Mouse (Mus musculus): ENCODE data around the gene Fbxl13. TPM values are rescaled to one million over a fixed set of nuclear protein-coding genes. Genes with fewer than 3 reads are reported as not detected.

Fbxl13 gene
- polyA plus RNA-seq, 1 experiment = not detected

DNA sequence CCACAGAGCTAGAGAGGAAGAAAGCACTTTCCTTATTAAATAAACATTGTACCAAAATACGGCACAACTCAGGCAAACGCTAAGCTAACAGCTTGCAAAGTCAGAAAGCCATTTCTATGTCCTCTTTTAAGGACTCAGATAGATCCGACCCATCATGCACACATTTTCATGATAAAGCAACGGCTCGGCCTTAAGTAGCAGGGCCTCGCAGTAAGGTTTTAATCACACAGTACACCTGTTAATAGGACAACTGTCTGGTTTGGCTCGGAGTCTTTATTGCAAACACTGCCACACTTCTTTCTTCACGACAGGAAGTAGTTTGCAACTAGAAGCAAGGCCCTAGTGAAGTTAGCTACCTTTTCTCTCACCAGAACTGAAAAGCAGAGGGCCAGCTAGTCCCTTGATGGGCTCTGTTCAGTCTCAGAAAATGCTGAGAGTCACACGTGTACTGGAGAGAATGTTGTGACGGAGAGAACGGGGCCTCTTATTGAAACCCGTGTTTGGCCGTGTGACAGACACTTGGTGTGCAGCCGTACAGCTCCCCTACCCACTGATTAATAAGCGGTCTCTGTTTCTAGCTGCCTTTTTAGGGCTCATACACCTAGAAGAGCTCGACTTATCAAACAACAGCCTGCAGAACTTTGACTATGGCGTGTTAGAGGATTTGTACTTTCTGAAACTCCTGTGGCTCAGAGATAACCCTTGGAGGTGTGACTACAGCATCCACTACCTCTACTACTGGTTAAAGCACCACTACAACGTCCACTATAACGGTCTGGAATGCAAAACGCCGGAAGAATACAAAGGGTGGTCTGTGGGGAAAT, 70.8 kb downstream of the Fbxl13 start:
- Histone ChIP-seq H3K9me3 (replicated peaks; ENCODE audit: control insufficient read depth, insufficient read depth, low read length, poor library complexity, severe bottlenecking) (no peaks in the 10 kb centered on the region), H3K27ac (ENCODE audit: insufficient read depth, low read length) (no peak overlapping the region), H3K36me3 (ENCODE audit: control insufficient read depth, insufficient read depth, low read length, poor library complexity, severe bottlenecking) (no peaks in the 10 kb centered on the region), H3K4me3 (ENCODE audit: low read depth, low read length) (no peak overlapping the region), H3K9ac (ENCODE audit: low read depth, poor library complexity, severe bottlenecking) (no peak overlapping the region), H3K27me3 (ENCODE audit: control insufficient read depth, insufficient read depth, low read length, poor library complexity, severe bottlenecking) (no peaks in the 10 kb centered on the region), H3K4me1 (ENCODE audit: control insufficient read depth, insufficient read depth, low read length) (no peaks in the 10 kb centered on the region)
- no peak for TF ChIP-seq CTCF (IDR thresholded peaks at IDR 0.05; ENCODE audit: low read depth, low read length)
- TF ChIP-seq EP300 (IDR thresholded peaks at IDR 0.05; ENCODE audit: insufficient read depth, low read depth, low read length) = no peak
- TF ChIP-seq POLR2A (IDR thresholded peaks at IDR 0.05; ENCODE audit: insufficient read depth, low read length) = no peak

DNA sequence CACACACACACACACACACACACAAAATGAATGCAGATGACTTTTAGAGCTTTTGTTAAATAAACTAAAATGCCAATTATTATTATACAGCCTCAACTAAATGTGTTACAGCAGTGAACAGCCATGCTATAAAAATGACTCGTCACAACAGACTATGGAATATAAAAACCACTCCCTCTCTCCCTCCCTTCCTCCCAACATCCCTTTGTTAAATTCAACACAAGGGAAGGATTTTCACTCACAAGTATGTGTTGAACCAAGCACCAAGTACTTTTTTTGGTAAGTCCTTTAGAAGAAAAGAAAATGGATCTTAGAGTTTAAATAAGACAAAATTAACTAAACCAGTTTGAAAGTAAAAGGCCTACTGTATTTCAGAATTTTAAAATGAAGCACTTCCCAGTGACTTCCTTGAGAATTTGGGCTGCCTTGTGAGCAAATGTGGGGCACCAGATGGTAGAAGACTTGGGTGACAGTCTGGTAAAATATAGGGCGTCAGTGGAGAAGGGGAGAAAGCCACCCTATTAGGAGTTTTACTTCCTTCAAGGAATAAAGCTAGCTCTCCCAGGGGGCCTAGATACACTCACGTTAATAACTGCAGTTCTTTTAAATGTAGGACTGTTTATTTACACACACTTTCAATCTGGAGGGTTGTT, 72.5 kb downstream of the Fbxl13 start:
- TF ChIP-seq EP300 (IDR thresholded peaks at IDR 0.05; ENCODE audit: insufficient read depth, low read depth, low read length) (no peak), CTCF (IDR thresholded peaks at IDR 0.05; ENCODE audit: low read depth, low read length) (no peak), POLR2A (IDR thresholded peaks at IDR 0.05; ENCODE audit: insufficient read depth, low read length) (no peak)
- Histone ChIP-seq H3K4me3 (ENCODE audit: low read depth, low read length) (no peak overlapping the region), H3K9me3 (replicated peaks; ENCODE audit: control insufficient read depth, insufficient read depth, low read length, poor library complexity, severe bottlenecking) (no peaks in the 10 kb centered on the region), H3K9ac (ENCODE audit: low read depth, poor library complexity, severe bottlenecking) (no peak overlapping the region), H3K27ac (ENCODE audit: insufficient read depth, low read length) (no peak overlapping the region), H3K4me1 (ENCODE audit: control insufficient read depth, insufficient read depth, low read length) (no peaks in the 10 kb centered on the region), H3K27me3 (ENCODE audit: control insufficient read depth, insufficient read depth, low read length, poor library complexity, severe bottlenecking) (no peaks in the 10 kb centered on the region), H3K36me3 (ENCODE audit: control insufficient read depth, insufficient read depth, low read length, poor library complexity, severe bottlenecking) (no peaks in the 10 kb centered on the region)

DNA sequence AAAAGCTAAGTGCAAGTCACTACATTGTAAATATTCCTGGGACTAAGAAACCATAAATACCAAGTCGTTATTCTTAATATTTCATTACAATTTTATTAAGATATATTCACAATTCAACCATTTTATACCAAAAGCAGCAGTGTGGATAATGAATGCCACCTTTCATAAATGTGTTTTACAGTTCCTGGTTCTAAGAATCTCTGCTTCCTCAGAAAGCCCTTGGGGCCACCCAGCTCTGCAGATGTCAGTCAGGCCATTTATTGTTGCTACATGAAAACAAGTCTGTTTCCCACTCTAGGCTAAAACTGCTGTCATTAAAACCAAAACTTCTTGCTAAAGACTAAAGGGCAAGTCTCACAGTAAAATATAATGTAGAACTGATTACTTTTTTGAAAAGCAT, 77.7 kb downstream of the Fbxl13 start:
- H3K27me3 ChIP-seq (ENCODE audit: control insufficient read depth, insufficient read depth, low read length, poor library complexity, severe bottlenecking) = no peaks in the 10 kb centered on the region
- H3K4me3 ChIP-seq (ENCODE audit: low read depth, low read length) = no peak overlapping the region
- H3K36me3 ChIP-seq (ENCODE audit: control insufficient read depth, insufficient read depth, low read length, poor library complexity, severe bottlenecking) = no peaks in the 10 kb centered on the region
- H3K9me3 ChIP-seq (replicated peaks; ENCODE audit: control insufficient read depth, insufficient read depth, low read length, poor library complexity, severe bottlenecking) = no peaks in the 10 kb centered on the region
- H3K27ac ChIP-seq (ENCODE audit: insufficient read depth, low read length) = no peak overlapping the region
- no peak overlapping the region for H3K9ac ChIP-seq (ENCODE audit: low read depth, poor library complexity, severe bottlenecking)
- no peaks in the 10 kb centered on the region for H3K4me1 ChIP-seq (ENCODE audit: control insufficient read depth, insufficient read depth, low read length)
- TF ChIP-seq CTCF (IDR thresholded peaks at IDR 0.05; ENCODE audit: low read depth, low read length) = no peak
- TF ChIP-seq POLR2A (IDR thresholded peaks at IDR 0.05; ENCODE audit: insufficient read depth, low read length) = no peak
- TF ChIP-seq EP300 (IDR thresholded peaks at IDR 0.05; ENCODE audit: insufficient read depth, low read depth, low read length) = no peak

DNA sequence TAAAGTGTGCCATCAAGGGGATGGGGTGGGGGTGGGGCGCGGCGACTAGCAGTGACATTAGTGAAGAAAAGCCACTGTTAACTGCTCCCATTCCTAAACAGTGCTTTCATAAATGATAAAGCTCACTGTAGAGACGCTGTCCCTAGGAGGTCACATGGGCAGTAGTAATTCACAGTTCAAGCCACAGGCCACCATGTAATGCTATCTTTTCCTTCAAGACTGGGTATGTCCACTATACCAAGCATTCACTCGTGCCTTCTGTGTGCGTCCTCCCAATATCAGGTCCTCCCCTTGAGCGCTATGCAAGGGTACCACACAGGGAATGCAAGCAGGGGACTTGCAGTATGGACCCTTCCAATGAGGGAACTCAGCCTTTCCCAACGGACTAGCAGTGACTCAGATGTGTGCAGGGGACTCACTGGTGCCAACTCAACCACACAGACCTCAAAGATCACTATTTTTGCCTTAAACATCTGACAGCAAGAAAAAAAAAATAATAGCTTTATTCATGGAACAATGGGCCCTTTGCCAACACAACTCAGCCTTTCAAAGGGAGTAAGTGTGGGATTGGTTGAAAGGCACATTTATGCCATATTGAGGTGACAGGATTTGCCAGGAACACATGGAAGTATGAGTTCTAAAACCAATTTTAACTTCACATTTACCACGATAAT, 79.9 kb downstream of the Fbxl13 start:
- no peak overlapping the region for H3K27ac ChIP-seq (ENCODE audit: insufficient read depth, low read length)
- no peak overlapping the region for H3K4me3 ChIP-seq (ENCODE audit: low read depth, low read length)
- TF ChIP-seq EP300 (IDR thresholded peaks at IDR 0.05; ENCODE audit: insufficient read depth, low read depth, low read length) = no peak
- TF ChIP-seq CTCF (IDR thresholded peaks at IDR 0.05; ENCODE audit: low read depth, low read length) = no peak
- TF ChIP-seq POLR2A (IDR thresholded peaks at IDR 0.05; ENCODE audit: insufficient read depth, low read length) = no peak
- H3K27me3 ChIP-seq (ENCODE audit: control insufficient read depth, insufficient read depth, low read length, poor library complexity, severe bottlenecking) = no peaks in the 10 kb centered on the region
- no peak overlapping the region for H3K9ac ChIP-seq (ENCODE audit: low read depth, poor library complexity, severe bottlenecking)
- no peaks in the 10 kb centered on the region for H3K4me1 ChIP-seq (ENCODE audit: control insufficient read depth, insufficient read depth, low read length)
- H3K36me3 ChIP-seq (ENCODE audit: control insufficient read depth, insufficient read depth, low read length, poor library complexity, severe bottlenecking) = no peaks in the 10 kb centered on the region
- no peaks in the 10 kb centered on the region for H3K9me3 ChIP-seq (replicated peaks; ENCODE audit: control insufficient read depth, insufficient read depth, low read length, poor library complexity, severe bottlenecking)

DNA sequence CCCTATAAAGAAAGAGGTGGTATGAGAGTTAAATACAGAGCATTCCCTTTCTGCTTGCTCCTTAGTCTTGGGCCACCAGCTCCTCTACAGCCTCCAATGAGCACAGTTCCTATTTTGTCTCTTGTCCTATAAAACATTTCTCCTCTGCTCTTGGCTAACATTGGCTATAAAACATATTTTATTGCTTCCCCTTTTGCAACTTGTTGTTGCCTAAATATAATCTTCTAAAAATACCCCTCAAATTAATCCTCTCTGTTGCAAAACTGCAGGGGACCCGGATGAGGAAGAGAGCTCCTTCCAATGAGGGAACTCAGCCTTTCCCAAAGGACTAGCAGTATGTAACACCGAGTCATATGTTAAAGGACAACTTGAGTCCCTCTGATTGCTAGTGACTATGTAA, 81.5 kb downstream of the Fbxl13 start:
- no peak for TF ChIP-seq EP300 (IDR thresholded peaks at IDR 0.05; ENCODE audit: insufficient read depth, low read depth, low read length)
- TF ChIP-seq POLR2A (IDR thresholded peaks at IDR 0.05; ENCODE audit: insufficient read depth, low read length) = no peak
- no peak for TF ChIP-seq CTCF (IDR thresholded peaks at IDR 0.05; ENCODE audit: low read depth, low read length)
- no peaks in the 10 kb centered on the region for H3K9me3 ChIP-seq (replicated peaks; ENCODE audit: control insufficient read depth, insufficient read depth, low read length, poor library complexity, severe bottlenecking)
- H3K9ac ChIP-seq (ENCODE audit: low read depth, poor library complexity, severe bottlenecking) = no peak overlapping the region

More for the DNA sequence above, 81.5 kb downstream of the Fbxl13 start:
- no peaks in the 10 kb centered on the region for H3K27me3 ChIP-seq (ENCODE audit: control insufficient read depth, insufficient read depth, low read length, poor library complexity, severe bottlenecking)
- H3K36me3 ChIP-seq (ENCODE audit: control insufficient read depth, insufficient read depth, low read length, poor library complexity, severe bottlenecking) = no peaks in the 10 kb centered on the region
- no peak overlapping the region for H3K27ac ChIP-seq (ENCODE audit: insufficient read depth, low read length)
- H3K4me3 ChIP-seq (ENCODE audit: low read depth, low read length) = no peak overlapping the region
- H3K4me1 ChIP-seq (ENCODE audit: control insufficient read depth, insufficient read depth, low read length) = no peaks in the 10 kb centered on the region
